Mouse (Mus musculus): ENCODE results near the gene Chaf1a. TPM values are rescaled to one million over a fixed set of nuclear protein-coding genes. Genes with fewer than 3 reads are reported as not detected.

The Chaf1a gene
- polyA plus RNA-seq, 1 experiment from 2014 or later, result 4.8 TPM

- Histone ChIP-seq H3K27me3 (replicated peaks; ENCODE audit: control insufficient read depth, insufficient read depth, low read length) (no peaks in the 10 kb centered on the region), H3K9ac (ENCODE audit: low read depth, low read length) (no peak overlapping the region), H3K9me3 (ENCODE audit: control insufficient read depth) (no peaks in the 10 kb centered on the region), H3K4me3 (ENCODE audit: low read depth, low read length) (no peak overlapping the region), H3K4me1 (replicated peaks; ENCODE audit: control insufficient read depth, insufficient read depth, low read length) (no peaks in the 10 kb centered on the region), H3K36me3 (ENCODE audit: control insufficient read depth, insufficient read depth) (peaks cover 8% of the 10 kb centered on the region), H3K27ac (ENCODE audit: low read depth, low read length) (no peak overlapping the region), H3K4me2 (replicated peaks; ENCODE audit: low read depth) (no peak overlapping the region)
- ATAC-seq, result no peak
- no peak for TF ChIP-seq CTCF (IDR thresholded peaks at IDR 0.05; ENCODE audit: low read depth)
- 79% methylated on average over 4 of the region's 4 CpGs for WGBS
Observed at GRCm38 (mm10) chr17:56106981-56107380, 66.7 kb downstream of the Chaf1a start.

- no peak for TF ChIP-seq CTCF (IDR thresholded peaks at IDR 0.05; ENCODE audit: low read depth)
- Histone ChIP-seq H3K9me3 (ENCODE audit: control insufficient read depth) (no peaks in the 10 kb centered on the region), H3K27me3 (replicated peaks; ENCODE audit: control insufficient read depth, insufficient read depth, low read length) (no peaks in the 10 kb centered on the region), H3K36me3 (ENCODE audit: control insufficient read depth, insufficient read depth) (peaks cover under 1% of the 10 kb centered on the region; the same call in 1 of the 2 replicates), H3K4me2 (replicated peaks; ENCODE audit: low read depth) (no peak overlapping the region), H3K4me3 (ENCODE audit: low read depth, low read length) (no peak overlapping the region), H3K27ac (ENCODE audit: low read depth, low read length) (no peak overlapping the region; the same call in 1 of the 2 replicates), H3K9ac (ENCODE audit: low read depth, low read length) (no peak overlapping the region), H3K4me1 (replicated peaks; ENCODE audit: control insufficient read depth, insufficient read depth, low read length) (no peaks in the 10 kb centered on the region)
- 62% methylated on average over 2 of the region's 2 CpGs for WGBS
- ATAC-seq, result no peak
Observed at GRCm38 (mm10) chr17:56107736-56108135, 67.5 kb downstream of the Chaf1a start.

DNA sequence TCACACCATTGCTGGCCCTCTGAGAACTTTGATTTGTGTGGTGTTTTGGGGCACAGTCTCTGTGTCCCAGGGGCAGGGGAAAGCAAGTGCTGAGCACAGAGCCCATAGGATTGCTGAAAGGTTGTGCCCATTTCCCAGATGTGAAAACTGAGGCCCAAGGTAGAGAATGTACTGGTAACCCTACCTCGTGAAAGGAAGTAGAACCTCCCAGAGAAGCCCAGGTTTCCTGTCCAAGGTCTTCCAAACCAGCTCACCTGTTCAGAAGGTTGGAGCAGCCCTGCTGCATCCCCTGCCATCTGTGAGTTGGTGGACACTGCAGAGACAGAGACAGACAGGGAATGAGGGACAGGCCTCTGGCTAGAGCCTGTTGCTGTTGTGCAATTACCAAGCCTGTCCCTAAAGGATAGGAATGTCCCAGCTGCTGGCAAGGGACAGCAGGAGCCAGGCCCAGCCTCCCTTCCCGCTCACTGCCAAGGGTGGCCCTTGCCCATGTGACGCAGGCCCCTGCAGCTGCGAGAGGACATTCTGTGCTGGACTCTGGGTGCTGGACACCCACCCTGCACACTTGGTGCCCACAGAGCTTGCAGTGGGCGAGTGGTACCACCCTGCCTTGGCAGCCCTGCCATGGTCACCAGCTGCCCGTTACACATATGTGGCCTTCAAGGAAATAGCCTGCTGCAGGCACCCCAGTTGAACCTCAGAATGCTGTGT is 68.2 kb downstream of the Chaf1a start:
- 74% methylated on average over 6 of the region's 6 CpGs for WGBS

GRCm38 (mm10) chr17:56109219-56110051 is 69.2 kb downstream of the Chaf1a start, which contains the start of gene Plin4:
Gene Plin4 (minus strand): TSS chr17:56109803.
- TF ChIP-seq CTCF (IDR thresholded peaks at IDR 0.05; ENCODE audit: low read depth), result no peak
- H3K4me1 ChIP-seq (replicated peaks; ENCODE audit: control insufficient read depth, insufficient read depth, low read length), result no peaks in the 10 kb centered on the region
- no peak within 1 kb of the TSS for H3K4me3 ChIP-seq (ENCODE audit: low read depth, low read length)
- H3K27me3 ChIP-seq (replicated peaks; ENCODE audit: control insufficient read depth, insufficient read depth, low read length), result no peaks in the 10 kb centered on the region
- no peak for ATAC-seq
- 47% methylated on average over 10 of the region's 10 CpGs for WGBS
- H3K36me3 ChIP-seq (ENCODE audit: control insufficient read depth, insufficient read depth), result no peaks in the 10 kb centered on the region
- H3K27ac ChIP-seq (ENCODE audit: low read depth, low read length), result no peak within 1 kb of the TSS
- no peak within 1 kb of the TSS for H3K9ac ChIP-seq (ENCODE audit: low read depth, low read length)
- 0 out of 2 replicates have a peak within 1 kb of the TSS, but pooled peaks have one; percentile 2 for H3K4me2 ChIP-seq (replicated peaks; ENCODE audit: low read depth)
- no peaks in the 10 kb centered on the region for H3K9me3 ChIP-seq (ENCODE audit: control insufficient read depth)

More for the DNA sequence above, 68.2 kb downstream of the Chaf1a start:
- Histone ChIP-seq H3K9me3 (ENCODE audit: control insufficient read depth) (no peaks in the 10 kb centered on the region), H3K4me2 (replicated peaks; ENCODE audit: low read depth) (no peak overlapping the region), H3K4me3 (ENCODE audit: low read depth, low read length) (no peak overlapping the region), H3K36me3 (ENCODE audit: control insufficient read depth, insufficient read depth) (no peaks in the 10 kb centered on the region), H3K9ac (ENCODE audit: low read depth, low read length) (no peak overlapping the region), H3K27me3 (replicated peaks; ENCODE audit: control insufficient read depth, insufficient read depth, low read length) (no peaks in the 10 kb centered on the region), H3K27ac (ENCODE audit: low read depth, low read length) (no peak overlapping the region), H3K4me1 (replicated peaks; ENCODE audit: control insufficient read depth, insufficient read depth, low read length) (no peaks in the 10 kb centered on the region)
- peak; percentile 24; the same call in 1 of the 2 replicates for ATAC-seq
- no peak for TF ChIP-seq CTCF (IDR thresholded peaks at IDR 0.05; ENCODE audit: low read depth)

DNA sequence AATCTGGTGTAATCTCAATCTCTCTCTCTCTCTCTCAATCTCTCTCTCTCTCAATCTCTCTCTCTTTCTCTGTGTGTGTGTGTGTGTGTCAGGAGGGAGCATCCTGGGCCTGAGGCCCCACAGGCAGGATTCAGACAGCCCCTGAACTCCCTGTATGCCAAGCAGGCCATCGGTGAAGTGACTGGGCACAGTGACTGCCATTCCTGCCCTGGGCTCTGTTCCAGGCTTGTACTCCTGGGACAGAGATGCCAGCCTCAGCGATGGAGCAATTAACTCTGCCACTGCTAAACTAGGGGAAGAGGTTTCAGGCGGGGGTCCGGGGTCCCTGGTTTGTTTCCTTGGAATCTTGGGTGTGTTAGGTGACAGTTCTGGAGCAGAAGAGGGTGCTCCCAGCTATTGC is 70.3 kb downstream of the Chaf1a start:
- WGBS, result 75% methylated on average over 4 of the region's 4 CpGs
- Histone ChIP-seq H3K27me3 (replicated peaks; ENCODE audit: control insufficient read depth, insufficient read depth, low read length) (no peaks in the 10 kb centered on the region), H3K4me1 (replicated peaks; ENCODE audit: control insufficient read depth, insufficient read depth, low read length) (no peaks in the 10 kb centered on the region), H3K4me3 (ENCODE audit: low read depth, low read length) (no peak overlapping the region), H3K9ac (ENCODE audit: low read depth, low read length) (no peak overlapping the region), H3K36me3 (ENCODE audit: control insufficient read depth, insufficient read depth) (no peaks in the 10 kb centered on the region), H3K27ac (ENCODE audit: low read depth, low read length) (no peak overlapping the region), H3K9me3 (ENCODE audit: control insufficient read depth) (no peaks in the 10 kb centered on the region), H3K4me2 (replicated peaks; ENCODE audit: low read depth) (no peak overlapping the region)
- no peak for ATAC-seq
- no peak for TF ChIP-seq CTCF (IDR thresholded peaks at IDR 0.05; ENCODE audit: low read depth)

GRCm38 (mm10) chr17:56111021-56111420 is 70.8 kb downstream of the Chaf1a start:
- H3K9ac ChIP-seq (ENCODE audit: low read depth, low read length), result no peak overlapping the region
- TF ChIP-seq CTCF (IDR thresholded peaks at IDR 0.05; ENCODE audit: low read depth), result no peak
- no peak overlapping the region for H3K4me3 ChIP-seq (ENCODE audit: low read depth, low read length)
- H3K9me3 ChIP-seq (ENCODE audit: control insufficient read depth), result no peaks in the 10 kb centered on the region
- no peaks in the 10 kb centered on the region for H3K36me3 ChIP-seq (ENCODE audit: control insufficient read depth, insufficient read depth)
- no peak overlapping the region for H3K4me2 ChIP-seq (replicated peaks; ENCODE audit: low read depth)
- no peak for ATAC-seq
- WGBS, result 67% methylated on average over 1 of the region's 1 CpGs
- no peaks in the 10 kb centered on the region for H3K4me1 ChIP-seq (replicated peaks; ENCODE audit: control insufficient read depth, insufficient read depth, low read length)
- no peak overlapping the region for H3K27ac ChIP-seq (ENCODE audit: low read depth, low read length)
- no peaks in the 10 kb centered on the region for H3K27me3 ChIP-seq (replicated peaks; ENCODE audit: control insufficient read depth, insufficient read depth, low read length)
